Mouse (Mus musculus) forebrain, embryonic 16.5 days (tissue): ENCODE results near the gene Grik1. TPM values are rescaled to one million over a fixed set of nuclear protein-coding genes. Genes with fewer than 3 reads are reported as not detected.

Source experiments
- ATAC-seq: fragments of 200-750 bp; cut with Nextera tagmentation; 2 replicates; pipeline ENCODE4 v1.8.0; 2017; ENCODE audit warnings: mild to moderate bottlenecking, moderate library complexity
- H3K27ac ChIP-seq: fragments of 300-500 bp; sonication (generic); 2 replicates; pipeline ENCODE4 v1.5.1; 2014; ENCODE audit warnings: low read length, control low read depth
- H3K27me3 ChIP-seq: fragments of 300-500 bp; sonication (generic); replicated peaks from 2 replicates; pipeline ENCODE4 v1.6.1; 2014; ENCODE audit warnings: low read length; ENCODE audit not compliant: control insufficient read depth, insufficient read depth
- H3K36me3 ChIP-seq: fragments of 300-500 bp; sonication (generic); 2 replicates; pipeline ENCODE4 v1.6.1; 2014; ENCODE audit not compliant: control insufficient read depth, insufficient read depth
- H3K4me1 ChIP-seq: fragments of 300-500 bp; sonication (generic); replicated peaks from 2 replicates; pipeline ENCODE4 v1.6.1; 2014; ENCODE audit warnings: low read length; ENCODE audit not compliant: control insufficient read depth, insufficient read depth
- H3K4me2 ChIP-seq: fragments of 300-500 bp; sonication (generic); 2 replicates; pipeline ENCODE4 v1.6.1; 2014; ENCODE audit warnings: mild to moderate bottlenecking, low read length, control low read depth
- H3K4me3 ChIP-seq: fragments of 300-500 bp; sonication (generic); replicated peaks from 2 replicates; pipeline ENCODE4 v1.5.1; 2014; ENCODE audit warnings: mild to moderate bottlenecking, low read length, control low read depth
- H3K9ac ChIP-seq: fragments of 300-500 bp; sonication (generic); replicated peaks from 2 replicates; pipeline ENCODE4 v1.6.1; 2014; ENCODE audit warnings: low read depth, low read length, control low read depth
- H3K9me3 ChIP-seq: fragments of 300-500 bp; sonication (generic); 2 replicates; pipeline ENCODE4 v1.6.1; 2016; ENCODE audit warnings: low read length; ENCODE audit not compliant: control insufficient read depth
- WGBS: fragments of 180-500 bp; shearing (Covaris S2); extraction: QIAGEN DNeasy Blood & Tissue Kit; methylation state at CpG from one replicate; pipeline ENCODE4 v1.1.7; 2014; 5-methylcytosine and 5-hydroxymethylcytosine counted together
- polyA plus RNA-seq: library from polyadenylated mRNA; unstranded; fragments of >200 nt; fragmentation: Nextera tagmentation; extraction: Ambion mirVana; gene quantifications from 2 replicates; pipeline ENCODE4 v1.2.1, GENCODE M21; 2015

The Grik1 gene
- polyA plus RNA-seq, 1 experiment from 2014 or later, result 21.6 TPM

DNA sequence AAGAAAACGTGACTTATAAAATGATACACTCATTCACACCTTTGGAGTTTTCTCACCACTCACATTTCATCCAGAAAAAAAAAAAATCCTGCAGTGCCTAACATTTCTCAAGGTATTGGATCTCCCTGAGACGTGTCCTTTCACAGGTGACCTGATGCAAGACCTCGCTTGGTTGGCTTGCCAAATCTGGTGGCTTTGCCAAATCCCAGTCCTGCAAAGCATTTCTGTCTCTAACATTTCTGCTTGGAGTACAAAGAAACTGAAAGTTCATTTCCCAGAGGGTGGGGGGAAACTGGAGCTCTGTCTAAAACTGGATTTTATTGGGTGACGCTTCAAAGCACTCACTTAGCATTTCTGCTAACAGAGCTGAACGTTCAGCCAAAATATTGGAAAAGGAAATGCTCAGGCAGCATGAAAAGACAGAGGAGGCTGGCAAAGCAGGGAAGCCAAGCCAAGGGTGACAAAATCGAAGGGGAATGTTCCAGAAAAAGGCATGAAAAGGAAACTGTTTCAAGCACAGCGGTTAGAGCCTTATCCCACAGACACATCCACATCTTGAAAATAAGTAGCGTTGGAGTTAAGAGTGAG lies 177.4 kb downstream of the Grik1 start:
- Histone ChIP-seq H3K27me3 (no peaks in the 10 kb centered on the region), H3K4me2 (no peak overlapping the region), H3K9ac (no peak overlapping the region), H3K27ac (no peak overlapping the region), H3K4me3 (no peak overlapping the region), H3K9me3 (no peaks in the 10 kb centered on the region), H3K36me3 (no peaks in the 10 kb centered on the region), H3K4me1 (peaks cover 11% of the 10 kb centered on the region)
- ATAC-seq, result peak; percentile 93
- WGBS, result 37% methylated on average over 8 of the region's 8 CpGs

DNA sequence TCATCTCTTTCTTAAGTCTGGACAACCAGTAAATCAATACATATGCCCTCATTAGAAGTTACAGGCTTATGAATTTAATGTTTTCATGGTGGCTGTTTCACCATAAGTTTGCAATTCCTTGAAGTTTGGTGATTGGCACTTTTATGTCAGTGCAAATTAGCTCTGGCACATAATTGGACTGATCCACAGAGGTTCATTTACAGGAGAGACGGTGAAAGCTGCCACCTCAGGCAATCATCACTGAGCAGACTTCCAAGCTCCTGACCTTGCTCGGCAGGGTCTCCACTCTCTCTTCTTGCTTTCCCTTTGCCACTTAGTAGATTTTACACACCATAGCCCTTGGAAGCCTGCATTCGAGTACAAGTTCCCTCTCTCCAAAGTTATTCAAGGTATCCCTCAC lies 178.6 kb downstream of the Grik1 start:
- Histone ChIP-seq H3K27ac (no peak overlapping the region), H3K4me2 (no peak overlapping the region), H3K4me3 (no peak overlapping the region), H3K4me1 (peaks cover 11% of the 10 kb centered on the region), H3K36me3 (no peaks in the 10 kb centered on the region), H3K9me3 (no peaks in the 10 kb centered on the region), H3K9ac (no peak overlapping the region), H3K27me3 (no peaks in the 10 kb centered on the region)
- no peak for ATAC-seq
- 23% methylated on average over 3 of the region's 3 CpGs for WGBS

DNA sequence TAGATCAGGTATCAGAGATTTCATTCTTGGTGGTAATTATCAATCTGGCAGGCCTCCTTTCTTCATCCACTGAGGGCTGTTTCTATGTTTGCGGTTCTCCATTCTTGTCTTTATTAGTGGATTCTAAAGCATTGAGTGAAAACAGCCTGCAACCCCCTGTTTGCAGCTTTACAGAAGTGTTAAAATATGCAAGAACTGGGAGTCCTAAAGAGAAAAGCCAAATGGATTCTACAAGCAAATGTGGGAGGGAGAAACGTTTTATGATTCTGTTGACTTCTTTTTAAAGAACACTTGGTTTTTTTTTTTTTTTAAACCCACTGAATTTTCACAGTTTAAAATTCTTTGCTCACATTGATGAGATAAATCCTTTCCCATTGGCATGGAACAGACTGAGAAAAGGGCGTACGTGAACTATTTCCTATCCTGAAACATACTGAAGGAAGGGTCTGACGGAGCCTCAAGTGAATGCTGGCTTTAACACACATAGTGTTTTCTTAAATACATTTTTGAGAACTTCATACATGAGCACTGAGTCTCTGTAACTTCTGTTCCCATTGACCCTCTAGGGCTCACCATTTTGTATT lies 195.8 kb downstream of the Grik1 start:
- WGBS, result 44% methylated on average over 5 of the region's 5 CpGs
- Histone ChIP-seq H3K4me2 (no peak overlapping the region), H3K4me1 (no peaks in the 10 kb centered on the region), H3K4me3 (no peak overlapping the region), H3K36me3 (no peaks in the 10 kb centered on the region), H3K9me3 (no peaks in the 10 kb centered on the region), H3K27ac (no peak overlapping the region), H3K9ac (no peak overlapping the region), H3K27me3 (no peaks in the 10 kb centered on the region)
- ATAC-seq, result peak; percentile 50; the same call in 1 of the 2 replicates

DNA sequence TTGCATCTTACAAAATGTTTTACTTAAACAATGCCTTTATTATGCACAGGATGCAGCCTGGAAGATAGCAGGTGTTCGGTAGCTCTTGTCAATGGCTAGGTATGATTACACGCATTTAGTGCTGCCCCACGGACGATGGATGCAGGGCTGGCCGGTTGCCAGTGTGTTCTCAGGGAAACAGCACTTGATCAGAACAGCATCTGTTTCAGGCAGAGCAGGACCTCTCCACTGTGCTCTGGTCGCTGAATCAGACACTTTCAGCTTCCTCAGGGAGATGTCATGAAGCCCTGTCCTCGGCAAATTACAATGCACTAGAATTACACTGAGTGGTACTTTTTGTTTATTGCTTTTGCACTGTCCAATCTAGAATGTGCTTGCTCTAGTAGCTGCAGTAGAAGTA lies 202.8 kb downstream of the Grik1 start:
- no peaks in the 10 kb centered on the region for H3K36me3 ChIP-seq

DNA sequence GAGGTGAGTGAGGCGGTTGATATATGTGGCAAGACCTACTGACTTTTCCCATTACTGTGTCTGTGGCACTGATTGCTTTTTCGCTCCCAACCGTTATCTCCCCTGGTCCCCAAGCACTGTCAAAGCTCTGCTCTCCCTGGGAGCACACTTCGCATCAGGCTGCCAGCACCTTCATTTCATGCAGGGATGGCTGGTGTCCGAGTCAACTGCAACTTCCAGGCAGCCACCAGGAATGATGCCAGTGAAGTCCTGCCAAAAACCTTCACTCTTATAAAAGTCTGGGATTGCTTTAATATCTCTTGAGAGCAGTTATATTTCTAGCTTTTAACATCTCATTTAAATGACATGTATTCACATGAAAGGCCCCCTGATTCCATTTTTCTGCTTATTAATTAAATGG lies 215.3 kb downstream of the Grik1 start:
- Histone ChIP-seq H3K9me3 (no peaks in the 10 kb centered on the region), H3K4me2 (no peak overlapping the region), H3K36me3 (no peaks in the 10 kb centered on the region), H3K4me3 (no peak overlapping the region), H3K9ac (no peak overlapping the region), H3K4me1 (no peaks in the 10 kb centered on the region), H3K27ac (no peak overlapping the region), H3K27me3 (no peaks in the 10 kb centered on the region)
- WGBS, result 65% methylated on average over 5 of the region's 5 CpGs
- ATAC-seq, result no peak

More for the DNA sequence above, 202.8 kb downstream of the Grik1 start:
- Histone ChIP-seq H3K9me3 (no peaks in the 10 kb centered on the region), H3K27me3 (no peaks in the 10 kb centered on the region), H3K4me1 (peaks cover 4% of the 10 kb centered on the region; the same call in 1 of the 2 replicates), H3K27ac (no peak overlapping the region), H3K4me2 (no peak overlapping the region), H3K4me3 (no peak overlapping the region), H3K9ac (no peak overlapping the region)
- ATAC-seq, result no peak
- 46% methylated on average over 7 of the region's 7 CpGs for WGBS

DNA sequence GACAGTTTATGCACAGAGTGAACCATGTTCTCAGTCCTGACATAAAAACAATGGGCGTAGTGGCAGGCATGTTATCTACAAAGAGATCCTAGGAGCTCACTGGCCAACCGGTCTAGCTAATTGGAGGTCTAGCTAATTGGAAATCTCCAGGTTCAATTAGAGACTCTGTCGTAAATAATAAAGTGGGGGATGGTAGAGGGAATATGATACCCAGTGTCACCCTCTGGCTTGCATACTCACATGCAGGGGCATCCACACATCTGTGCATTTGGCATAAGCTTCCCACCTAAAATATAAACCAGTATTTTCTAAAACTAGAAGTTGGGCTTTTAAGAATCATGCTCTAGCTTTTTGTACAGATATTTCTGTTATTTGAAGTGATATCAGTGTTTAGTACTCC lies 229.1 kb downstream of the Grik1 start:
- no peak for ATAC-seq
- Histone ChIP-seq H3K4me3 (no peak overlapping the region), H3K27ac (no peak overlapping the region), H3K9me3 (no peaks in the 10 kb centered on the region), H3K27me3 (no peaks in the 10 kb centered on the region), H3K9ac (no peak overlapping the region), H3K4me1 (no peaks in the 10 kb centered on the region), H3K4me2 (no peak overlapping the region), H3K36me3 (no peaks in the 10 kb centered on the region)
- 42% methylated on average over 3 of the region's 3 CpGs for WGBS

DNA sequence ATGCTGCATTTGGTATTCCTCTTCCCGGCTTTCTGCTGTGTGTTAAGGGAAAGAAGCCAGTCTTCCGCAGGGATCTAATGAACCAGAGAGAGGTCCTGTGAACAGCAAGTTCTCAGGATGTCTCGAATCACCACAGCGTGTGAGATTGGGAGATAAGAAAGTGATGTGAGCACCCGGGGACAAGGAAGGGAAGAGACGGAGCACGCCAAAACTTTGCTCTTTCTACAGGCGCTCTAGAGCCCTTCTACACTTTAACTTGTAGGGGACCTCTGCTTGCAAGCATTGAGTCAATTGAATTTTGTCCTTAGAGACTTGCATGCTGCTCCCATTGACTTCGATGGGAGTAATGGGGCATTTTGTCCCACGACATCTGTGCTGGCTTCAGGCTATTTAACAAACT lies 241.9 kb downstream of the Grik1 start:
- Histone ChIP-seq H3K9ac (no peak overlapping the region), H3K4me1 (no peaks in the 10 kb centered on the region), H3K9me3 (no peaks in the 10 kb centered on the region), H3K27me3 (no peaks in the 10 kb centered on the region), H3K36me3 (no peaks in the 10 kb centered on the region), H3K27ac (no peak overlapping the region), H3K4me2 (no peak overlapping the region), H3K4me3 (no peak overlapping the region)
- no peak for ATAC-seq
- 93% methylated on average over 10 of the region's 10 CpGs for WGBS

DNA sequence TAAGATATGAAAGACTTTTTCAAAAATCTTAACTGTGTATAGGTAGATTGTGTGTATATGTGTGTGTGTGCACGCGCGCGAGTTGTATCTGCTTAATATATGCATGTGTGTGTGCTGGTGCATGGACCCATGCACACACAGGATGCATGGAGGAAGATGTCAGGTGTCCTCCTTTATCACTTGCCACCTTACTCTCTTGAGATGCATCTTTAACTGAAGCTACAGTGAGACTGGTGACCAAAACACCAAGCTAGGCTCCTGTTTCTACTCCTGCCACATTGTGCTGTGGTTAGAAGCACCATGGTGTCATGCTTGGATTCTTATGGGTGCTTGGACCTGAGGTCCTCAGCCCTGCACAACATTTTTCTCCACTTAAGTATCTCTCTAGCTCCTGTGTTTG lies 245.7 kb downstream of the Grik1 start:
- Histone ChIP-seq H3K36me3 (no peaks in the 10 kb centered on the region), H3K27me3 (no peaks in the 10 kb centered on the region), H3K9ac (no peak overlapping the region), H3K4me3 (no peak overlapping the region), H3K4me1 (no peaks in the 10 kb centered on the region), H3K27ac (no peak overlapping the region), H3K9me3 (no peaks in the 10 kb centered on the region), H3K4me2 (no peak overlapping the region)
- WGBS, result 97% methylated on average over 4 of the region's 4 CpGs
- ATAC-seq, result no peak

DNA sequence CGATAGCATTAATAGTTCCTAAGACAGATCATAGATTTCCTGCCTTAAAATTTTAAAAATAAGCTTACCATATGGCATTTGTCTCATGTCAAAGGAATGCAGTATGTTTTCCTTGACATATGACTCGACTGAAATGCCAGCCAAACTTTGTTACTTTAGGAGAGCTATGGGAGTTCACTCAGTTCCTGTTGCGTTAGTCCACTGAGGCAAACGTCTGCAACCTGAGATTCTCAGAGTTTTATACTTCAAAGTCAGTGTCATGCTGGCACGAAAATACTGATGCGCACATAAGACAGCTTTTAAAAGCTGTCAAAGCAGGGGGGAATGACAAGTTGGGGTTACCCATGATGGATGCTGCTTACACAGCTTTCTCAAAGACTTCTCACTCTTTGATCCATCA lies 247.6 kb downstream of the Grik1 start:
- Histone ChIP-seq H3K4me1 (no peaks in the 10 kb centered on the region), H3K27me3 (no peaks in the 10 kb centered on the region), H3K4me2 (no peak overlapping the region), H3K36me3 (no peaks in the 10 kb centered on the region), H3K9ac (no peak overlapping the region), H3K27ac (no peak overlapping the region), H3K4me3 (no peak overlapping the region), H3K9me3 (no peaks in the 10 kb centered on the region)
- WGBS, result 80% methylated on average over 6 of the region's 6 CpGs
- no peak for ATAC-seq
